Mouse (Mus musculus) kidney, postnatal 10 days (tissue): Measurements from ENCODE around the gene 1700061G19Rik.

Source experiments
- DNase-seq: peaks from one replicate; pipeline ENCODE4 v3.0.0; 2021; ENCODE audit warnings: mixed read lengths

1700061G19Rik gene

GRCm38 (mm10) chr17:56874936-56875651 is at the start of gene 1700061G19Rik:
1700061G19Rik (plus strand) TSS chr17:56875477.
- no peak for DNase-seq

- DNase-seq, result no peak
Measured at GRCm38 (mm10) chr17:56826718-56827117, 48.6 kb upstream of the 1700061G19Rik start.

DNA sequence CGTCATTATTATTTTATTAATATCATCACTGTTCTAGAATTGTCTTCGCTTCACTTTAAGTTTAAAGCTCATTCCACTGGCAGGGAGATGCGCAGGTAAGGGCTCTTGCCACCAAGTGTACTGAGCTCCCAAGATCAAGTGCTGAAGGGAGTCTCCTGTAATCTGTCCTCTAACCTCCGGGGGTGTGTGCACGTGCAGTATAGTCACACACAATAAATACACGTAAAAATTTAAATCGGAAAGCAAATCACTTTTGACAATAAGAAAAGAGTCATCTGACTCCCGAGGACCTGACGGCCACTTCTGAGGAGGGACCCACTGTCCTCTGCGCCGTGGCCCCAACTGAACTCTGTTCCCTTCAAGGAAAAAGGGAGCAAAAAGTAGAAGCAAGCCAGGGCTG is 46.1 kb upstream of the 1700061G19Rik start:
- DNase-seq, result no peak

- peak; percentile 38 for DNase-seq
Measured at GRCm38 (mm10) chr17:56829795-56830194, 45.5 kb upstream of the 1700061G19Rik start.

- DNase-seq, result no peak
Measured at GRCm38 (mm10) chr17:56830411-56831110, 44.7 kb upstream of the 1700061G19Rik start, which contains the start of gene Rfx2. Rfx2 (minus strand) TSS chr17:56831013.

DNA sequence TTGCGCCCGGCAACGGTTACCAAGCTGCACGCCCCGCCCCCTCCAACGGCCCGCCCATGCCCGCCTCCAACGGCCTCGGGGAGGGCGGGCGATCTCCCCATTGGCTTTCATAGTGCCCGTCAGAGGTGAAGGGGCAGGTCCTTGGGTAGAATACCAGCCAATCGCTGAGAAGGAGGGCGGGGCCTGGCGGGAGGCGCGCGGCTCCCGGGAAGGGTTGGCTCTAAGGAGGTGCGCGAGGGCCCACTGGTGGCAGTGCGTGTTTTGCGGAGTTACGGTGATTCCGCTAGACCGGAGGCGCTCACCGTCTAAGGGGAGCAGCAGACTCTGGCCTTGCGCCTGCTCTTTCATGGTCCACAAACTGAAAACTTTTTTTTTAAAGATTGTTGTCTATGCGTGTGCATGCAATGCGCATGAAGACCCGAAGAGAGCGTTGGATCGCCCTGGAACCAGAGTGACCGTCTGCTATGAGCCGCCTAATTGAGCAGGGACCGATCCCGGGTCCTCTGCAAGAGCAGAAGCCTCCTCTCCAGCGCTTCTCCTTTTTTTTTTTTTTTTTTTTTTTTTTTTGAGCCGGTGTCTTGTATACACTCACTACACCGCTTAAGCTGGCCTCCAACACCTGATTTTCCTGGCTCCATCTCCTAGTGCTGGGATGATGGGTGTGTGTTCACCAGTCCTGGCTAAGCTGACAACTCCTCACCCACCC is 44.0 kb upstream of the 1700061G19Rik start:
- peak; percentile 100 for DNase-seq

GRCm38 (mm10) chr17:56832918-56833317 is 42.4 kb upstream of the 1700061G19Rik start:
- no peak for DNase-seq

DNA sequence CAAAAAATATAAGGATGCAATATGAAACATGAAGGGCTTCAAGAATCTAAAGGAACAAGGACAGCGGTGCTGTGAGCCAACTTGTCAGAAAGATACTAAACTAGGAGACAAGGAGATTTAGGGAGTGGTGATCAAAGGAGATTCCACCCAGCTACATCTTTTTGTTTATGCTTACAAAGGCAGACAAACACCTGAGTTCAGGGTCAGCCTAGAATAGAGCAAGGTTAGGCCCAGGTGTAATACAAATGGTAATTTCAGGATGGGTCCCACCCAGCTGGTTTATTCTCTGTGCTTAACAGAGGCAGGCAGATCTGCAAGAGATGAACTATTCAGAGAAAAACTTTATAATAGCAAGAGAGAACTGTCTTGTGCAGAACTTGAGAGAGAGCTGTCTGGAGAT is 41.9 kb upstream of the 1700061G19Rik start:
- no peak for DNase-seq

GRCm38 (mm10) chr17:56836336-56836735 is 38.9 kb upstream of the 1700061G19Rik start:
- DNase-seq, result no peak

GRCm38 (mm10) chr17:56840524-56840923 is 34.8 kb upstream of the 1700061G19Rik start:
- no peak for DNase-seq

DNA sequence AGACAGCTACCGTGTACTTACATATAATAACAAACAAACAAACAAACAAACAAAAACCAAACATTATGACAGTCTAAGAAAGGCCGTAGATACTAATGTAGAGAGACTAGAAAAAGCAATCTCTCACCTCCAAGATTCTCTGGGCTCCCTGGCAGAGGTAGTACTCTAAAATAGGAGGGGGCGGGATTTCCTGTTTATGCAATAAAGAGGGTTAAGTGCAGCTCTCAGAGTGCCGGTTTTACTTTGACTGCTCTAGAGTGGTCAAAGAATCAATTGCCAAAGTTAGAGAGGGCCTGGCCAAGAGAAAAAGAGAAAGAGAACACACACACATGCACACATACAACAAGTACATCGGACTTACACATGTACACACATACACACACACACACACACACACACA is 33.1 kb upstream of the 1700061G19Rik start:
- no peak for DNase-seq

- no peak for DNase-seq
Measured at GRCm38 (mm10) chr17:56843678-56844077, 31.6 kb upstream of the 1700061G19Rik start.

DNA sequence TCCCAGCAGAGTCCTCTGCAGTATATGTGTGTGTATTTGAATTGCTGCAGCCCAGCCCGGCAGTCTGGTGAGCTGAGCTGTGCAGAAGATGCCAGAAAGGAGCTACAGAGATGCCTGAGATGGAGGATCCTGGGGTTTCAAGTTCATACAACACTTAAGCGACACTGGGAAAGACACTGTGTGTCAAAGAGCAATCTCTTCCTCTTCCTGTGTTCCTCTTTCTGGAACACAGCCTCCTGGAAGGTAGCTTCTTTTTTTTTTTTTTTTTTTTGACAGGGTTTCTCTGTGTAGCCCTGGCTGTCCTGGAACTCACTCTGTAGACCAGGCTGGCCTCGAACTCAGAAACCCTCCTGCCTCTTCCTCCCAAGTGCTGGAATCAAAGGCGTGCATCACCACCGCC is 26.5 kb upstream of the 1700061G19Rik start:
- no peak for DNase-seq

- DNase-seq, result no peak
Measured at GRCm38 (mm10) chr17:56849710-56850109, 25.6 kb upstream of the 1700061G19Rik start.

GRCm38 (mm10) chr17:56851167-56851566 is 24.1 kb upstream of the 1700061G19Rik start:
- DNase-seq, result no peak

- DNase-seq, result no peak
Measured at GRCm38 (mm10) chr17:56855421-56855820, 19.9 kb upstream of the 1700061G19Rik start.

GRCm38 (mm10) chr17:56858216-56858615 is 17.1 kb upstream of the 1700061G19Rik start:
- peak; percentile 76 for DNase-seq

- DNase-seq, result peak; percentile 43
Measured at GRCm38 (mm10) chr17:56858922-56859321, 16.4 kb upstream of the 1700061G19Rik start.

DNA sequence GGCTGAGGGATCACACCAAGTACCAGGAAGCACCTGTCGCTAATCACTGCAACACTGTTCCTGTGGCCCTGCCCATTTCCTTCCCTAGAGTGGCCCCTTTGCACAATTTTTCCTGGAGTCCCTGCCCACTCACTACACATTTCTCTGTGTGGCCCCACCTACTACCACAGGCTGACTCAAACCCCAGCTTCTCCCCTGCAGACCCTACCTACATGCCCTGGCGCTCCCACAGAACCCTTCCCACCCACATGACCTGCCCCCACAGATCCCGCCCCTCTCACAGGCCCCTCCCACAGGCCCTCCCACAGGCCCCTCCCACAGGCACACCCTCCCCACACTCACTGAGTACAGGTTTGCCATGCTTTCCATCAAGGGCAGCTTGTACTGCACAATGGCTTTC is 14.1 kb upstream of the 1700061G19Rik start:
- no peak for DNase-seq

GRCm38 (mm10) chr17:56866071-56866470 is 9.2 kb upstream of the 1700061G19Rik start:
- no peak for DNase-seq

GRCm38 (mm10) chr17:56869481-56869977 is 5.7 kb upstream of the 1700061G19Rik start:
- no peak for DNase-seq

DNA sequence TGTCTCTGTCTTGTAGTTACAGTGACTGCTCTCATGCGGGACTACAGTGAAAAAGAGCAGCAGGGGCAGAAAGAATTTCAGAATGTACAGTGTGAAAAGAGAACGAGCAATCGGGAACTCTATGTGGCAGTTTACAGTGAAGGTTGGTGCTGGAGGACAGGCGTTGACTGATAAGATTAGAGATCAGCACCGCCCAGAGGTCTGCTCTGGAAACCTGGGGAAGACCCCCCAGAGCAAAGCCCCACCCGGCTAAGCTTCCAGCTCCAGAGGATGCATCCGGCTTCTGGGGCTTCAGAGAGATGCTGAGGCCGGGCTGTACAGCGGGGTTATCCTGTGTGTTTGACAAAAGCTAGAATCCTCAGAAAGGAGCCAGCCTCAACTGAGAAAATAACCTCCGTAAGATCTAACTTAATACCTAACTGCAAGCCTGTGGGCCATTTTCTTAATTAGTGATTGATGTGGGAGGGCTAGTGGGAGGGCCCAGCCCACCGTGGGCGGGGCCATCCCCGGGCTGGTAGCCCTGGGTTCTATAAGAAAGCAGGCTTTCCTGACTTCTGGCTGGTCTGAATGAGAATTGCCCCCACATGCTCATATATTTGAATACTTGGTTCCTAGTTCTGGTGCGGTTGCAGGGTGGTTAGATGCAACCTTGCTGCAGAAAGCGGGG is 4.9 kb upstream of the 1700061G19Rik start:
- DNase-seq, result no peak

GRCm38 (mm10) chr17:56871767-56872166 is 3.5 kb upstream of the 1700061G19Rik start:
- no peak for DNase-seq
